Mouse (Mus musculus) brain, adult 2 months (tissue): ENCODE data around the gene Nlrp6.
"Not testable (repeated sequence)": the region's sequence is repeated elsewhere in the genome, so short reads cannot be mapped to it uniquely, and the experiment has no call there.

Experiments used
- DNase-seq: peaks from one replicate; pipeline ENCODE4 v3.0.0; 2011; ENCODE audit warnings: low read depth, low spot score

Gene Nlrp6

GRCm38 (mm10) chr7:140949824-140950530 lies 29.3 kb downstream of the Nlrp6 start, which contains the start of gene Ifitm5:
Gene Ifitm5 (minus strand): TSS chr7:140950291.
- DNase-seq: no peak

DNA sequence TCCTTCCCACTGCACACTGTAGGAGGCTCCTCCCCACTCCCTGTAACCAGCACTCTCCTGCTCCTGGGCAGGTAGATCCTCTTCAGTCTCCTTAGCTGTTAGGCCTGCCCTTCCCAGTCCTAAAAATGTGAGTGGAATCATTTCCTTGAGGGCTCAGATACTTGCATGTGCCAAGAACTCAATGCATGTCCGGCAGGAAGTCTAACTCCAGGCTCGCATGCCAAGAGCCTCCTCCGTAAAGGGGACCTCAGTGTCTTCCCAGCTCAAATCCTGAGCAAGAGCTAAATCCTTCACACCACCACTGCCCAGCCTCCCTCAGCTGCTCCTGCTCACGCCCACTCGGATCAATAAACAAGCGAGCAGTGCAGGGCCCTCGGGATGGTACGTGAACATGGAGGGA lies 30.3 kb downstream of the Nlrp6 start:
- DNase-seq: no peak

DNA sequence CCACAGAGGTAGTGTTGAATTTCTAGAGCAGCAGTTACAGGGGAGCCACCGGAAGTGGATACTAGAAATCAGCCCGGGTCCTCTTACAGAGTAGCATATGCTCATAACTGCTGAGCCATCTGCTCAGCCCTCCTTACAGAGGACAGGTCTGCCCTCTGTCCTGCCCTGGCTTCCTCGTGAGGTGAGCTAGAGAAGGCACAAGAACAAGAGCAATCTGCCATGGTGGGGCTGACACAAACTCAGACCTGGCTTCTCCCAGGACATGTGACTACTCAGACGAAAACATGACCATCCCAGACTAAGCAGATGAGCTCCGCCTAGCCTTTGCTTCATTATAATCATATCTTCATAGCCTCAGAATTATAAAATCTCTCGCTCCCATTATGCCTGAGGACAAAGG lies 31.1 kb downstream of the Nlrp6 start:
- no peak for DNase-seq

GRCm38 (mm10) chr7:140952441-140952840 lies 31.7 kb downstream of the Nlrp6 start:
- DNase-seq: no peak

DNA sequence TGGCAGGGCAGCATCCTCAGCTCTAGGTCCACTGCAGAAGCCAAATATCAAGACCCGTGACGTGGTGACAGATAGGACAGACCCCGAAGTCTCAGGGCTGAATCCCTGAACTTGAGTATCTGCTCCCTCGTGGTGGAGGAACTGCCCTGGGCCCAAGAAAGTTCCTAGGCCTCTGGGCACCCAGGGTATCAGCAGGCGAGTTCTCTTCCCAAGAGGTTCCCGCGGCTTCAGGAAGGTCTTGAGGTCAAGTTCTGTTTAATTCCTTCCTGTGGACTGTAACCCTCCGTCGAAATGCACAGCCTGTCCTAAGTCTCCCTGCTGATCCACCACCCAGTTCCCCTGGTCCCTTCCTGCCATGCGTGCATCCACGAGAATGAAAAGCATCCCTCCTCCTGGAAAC lies 32.4 kb downstream of the Nlrp6 start:
- no peak for DNase-seq

- no peak for DNase-seq
Observed at GRCm38 (mm10) chr7:140953800-140954732, 33.4 kb downstream of the Nlrp6 start.

DNA sequence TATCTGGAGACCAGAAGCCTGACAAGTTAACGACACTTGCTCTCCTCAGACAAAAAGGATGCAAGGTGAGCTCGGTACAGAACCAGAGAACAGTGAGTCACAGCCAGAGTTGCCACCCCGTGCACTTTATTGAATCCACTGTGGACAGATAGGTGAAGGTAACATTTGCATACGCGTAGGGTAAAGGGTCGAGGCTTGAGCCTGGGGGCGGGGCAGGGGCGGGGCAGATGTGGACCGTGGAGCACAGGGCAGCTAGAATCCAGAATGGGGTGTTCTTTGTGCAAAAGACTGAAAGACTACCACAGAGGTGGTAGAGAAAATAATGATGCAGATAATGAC lies 34.0 kb downstream of the Nlrp6 start:
- no peak for DNase-seq

DNA sequence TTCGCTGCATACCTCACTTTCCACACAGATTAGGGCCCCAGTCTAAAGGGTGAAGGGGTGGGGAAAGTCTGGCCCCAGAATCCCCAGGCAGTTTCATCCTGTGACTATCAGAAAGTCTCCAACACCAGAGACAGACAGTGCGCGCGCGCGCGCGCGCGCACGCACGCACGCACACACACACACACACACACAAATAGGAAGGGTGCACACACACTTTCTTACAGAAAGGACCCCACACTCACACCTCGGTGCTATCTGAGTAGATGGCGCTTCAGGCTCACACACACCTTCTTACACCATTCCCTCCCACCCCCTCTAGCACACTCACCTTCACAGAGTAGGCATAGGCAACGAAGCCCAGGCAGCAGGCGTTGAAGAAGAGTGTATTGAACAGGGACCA lies 34.6 kb downstream of the Nlrp6 start:
- DNase-seq: no peak

- peak; percentile 83 for DNase-seq
Observed at GRCm38 (mm10) chr7:140955758-140956555, 35.3 kb downstream of the Nlrp6 start, which contains the start of the genes Gm45717 and Ifitm2. Gene Gm45717 (minus strand): TSS chr7:140955937. Gene Ifitm2 (minus strand): TSS chr7:140955987.

DNA sequence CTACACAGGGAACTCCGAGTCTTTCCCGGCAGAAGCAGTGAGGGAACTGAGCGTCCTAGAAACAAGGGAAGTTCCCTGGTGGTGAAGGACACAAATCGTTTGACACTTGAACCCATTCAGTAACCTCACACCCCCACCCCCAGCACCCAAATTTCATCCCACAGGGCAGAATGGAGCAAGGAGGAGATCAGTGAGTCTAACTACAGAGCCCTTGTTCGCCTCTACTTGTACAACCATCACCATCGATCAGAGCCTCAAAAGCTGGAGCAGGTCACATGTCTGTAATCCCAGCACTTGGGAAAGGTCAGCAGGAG lies 35.8 kb downstream of the Nlrp6 start:
- DNase-seq: no peak

DNA sequence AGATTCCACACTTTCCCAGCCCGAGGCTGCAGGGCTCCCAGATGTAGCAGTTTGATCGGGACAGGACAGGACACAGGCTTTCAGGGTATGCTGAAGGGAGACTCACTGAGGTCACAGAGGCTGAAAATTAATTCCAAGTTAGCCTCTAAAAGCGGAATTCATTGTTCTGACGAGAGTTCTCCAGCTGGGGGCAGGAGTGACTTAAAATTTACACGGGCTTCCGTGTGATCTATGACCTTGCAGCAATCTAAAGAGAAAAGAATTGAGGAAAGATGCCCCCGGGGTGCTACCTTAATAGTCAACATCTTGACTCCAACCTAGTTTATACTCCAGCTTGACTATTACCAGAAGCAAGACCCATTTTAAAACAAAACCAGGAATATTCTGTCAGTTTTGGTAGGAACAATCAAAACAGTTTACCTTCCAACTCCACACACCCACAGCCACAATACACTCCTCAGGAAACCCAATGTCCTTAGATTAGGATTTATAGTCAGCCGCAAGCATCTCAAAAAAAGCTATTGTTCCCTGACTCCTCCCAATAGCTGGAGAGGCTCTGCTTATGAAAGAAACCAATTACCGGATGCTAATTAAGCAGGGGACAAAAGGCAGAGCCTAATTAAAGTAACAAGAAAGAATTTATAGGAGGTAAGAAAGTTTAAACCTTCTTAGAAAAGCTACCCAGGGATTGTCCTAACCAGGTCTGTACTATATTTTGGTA lies 38.6 kb downstream of the Nlrp6 start:
- peak; percentile 57 for DNase-seq

DNA sequence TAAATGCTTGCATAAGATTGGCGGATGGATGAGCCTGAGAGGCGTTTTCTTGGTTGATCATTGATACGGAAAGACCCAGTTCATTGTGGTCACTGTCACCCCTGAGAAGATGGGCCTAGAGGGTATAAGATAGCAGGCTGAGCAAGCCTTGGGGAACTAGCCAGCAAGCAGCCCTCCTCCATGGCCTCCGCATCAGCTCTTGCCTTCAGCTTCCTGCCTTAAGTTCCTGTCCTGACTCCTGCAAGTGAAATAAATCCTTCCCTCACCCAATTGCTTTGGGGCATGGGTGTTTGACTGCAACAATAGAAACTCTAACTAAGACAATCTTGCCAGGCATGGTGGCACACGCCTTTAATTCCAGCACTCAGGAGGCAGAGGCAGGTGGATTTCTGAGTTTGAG lies 39.3 kb downstream of the Nlrp6 start:
- DNase-seq: no peak

DNA sequence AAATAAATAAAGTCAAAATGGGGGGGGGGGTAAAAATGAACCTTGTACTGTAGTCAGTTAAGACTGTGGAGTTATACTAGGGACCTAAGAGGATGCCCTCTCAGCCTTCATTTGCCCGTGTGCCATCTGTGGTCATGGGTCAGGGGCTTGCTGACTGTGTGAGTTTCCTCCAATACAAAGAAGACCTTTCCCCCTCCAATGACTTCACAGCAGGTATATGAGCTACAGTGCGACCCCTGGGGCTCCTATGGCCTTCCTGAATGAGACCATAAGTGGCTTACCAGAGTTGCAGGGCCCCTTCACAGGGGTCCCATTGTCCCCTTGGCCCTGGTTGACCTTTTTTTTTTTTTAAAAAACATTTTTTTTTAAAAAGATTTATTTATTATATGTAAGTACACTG lies 40.7 kb downstream of the Nlrp6 start:
- DNase-seq: no peak

GRCm38 (mm10) chr7:140962733-140963132 lies 42.0 kb downstream of the Nlrp6 start:
- no peak for DNase-seq

DNA sequence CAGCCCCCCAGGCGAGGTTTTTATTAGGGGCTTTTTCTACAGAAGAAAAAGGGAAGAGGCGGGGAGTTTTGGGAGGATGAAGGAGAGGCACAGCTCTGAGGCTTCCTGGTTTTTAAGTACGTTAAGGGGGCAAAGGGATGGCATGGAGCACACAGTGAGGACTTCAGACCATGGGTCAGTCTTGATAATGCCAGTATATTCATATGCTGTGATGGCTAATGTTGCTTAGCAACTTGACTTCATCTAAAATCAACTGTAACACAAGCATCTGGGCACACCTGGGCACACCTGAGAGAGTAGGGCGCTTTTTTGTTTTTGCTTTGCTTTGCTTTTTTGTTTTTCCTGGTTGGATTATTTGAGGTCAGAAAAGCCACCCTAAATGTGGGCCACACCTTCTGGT lies 46.2 kb downstream of the Nlrp6 start, which contains the start of gene Ifitm1:
Ifitm1 (plus strand) TSS at position 301 of the 400 bp plus-strand sequence.
- no peak for DNase-seq

DNA sequence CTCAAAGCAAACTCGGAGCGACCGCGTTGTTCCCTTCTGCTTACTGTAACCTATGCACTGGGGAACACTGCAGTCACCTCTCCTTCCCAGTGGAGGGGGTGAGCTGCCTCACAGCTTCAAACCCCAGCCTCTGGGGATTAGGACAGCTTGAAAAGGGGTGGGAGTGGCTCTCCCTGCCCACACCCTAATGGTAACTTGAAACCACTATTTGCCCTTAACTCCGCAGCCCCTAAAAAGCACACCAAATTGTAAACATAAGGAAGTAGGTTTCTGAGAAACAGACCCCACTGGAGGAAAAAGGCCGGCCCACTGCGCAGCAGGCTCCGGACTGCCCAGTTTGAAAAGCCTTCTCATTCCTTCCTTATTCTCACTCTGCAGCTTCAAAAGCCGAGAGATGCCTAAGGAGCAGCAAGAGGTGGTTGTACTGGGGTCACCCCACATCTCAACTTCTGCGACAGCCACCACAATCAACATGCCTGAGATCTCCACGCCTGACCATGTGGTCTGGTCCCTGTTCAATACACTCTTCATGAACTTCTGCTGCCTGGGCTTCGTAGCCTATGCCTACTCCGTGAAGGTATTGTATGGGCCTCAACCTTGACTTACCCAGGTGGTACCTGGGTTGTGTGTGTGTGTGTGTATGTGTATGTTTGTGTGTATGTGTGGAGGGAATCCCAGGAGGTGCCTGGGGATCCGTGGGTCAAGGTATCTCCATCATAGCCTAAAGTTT lies 47.3 kb downstream of the Nlrp6 start:
- no peak for DNase-seq

GRCm38 (mm10) chr7:140968710-140969109 lies 48.0 kb downstream of the Nlrp6 start:
- not testable (repeated sequence) for DNase-seq

DNA sequence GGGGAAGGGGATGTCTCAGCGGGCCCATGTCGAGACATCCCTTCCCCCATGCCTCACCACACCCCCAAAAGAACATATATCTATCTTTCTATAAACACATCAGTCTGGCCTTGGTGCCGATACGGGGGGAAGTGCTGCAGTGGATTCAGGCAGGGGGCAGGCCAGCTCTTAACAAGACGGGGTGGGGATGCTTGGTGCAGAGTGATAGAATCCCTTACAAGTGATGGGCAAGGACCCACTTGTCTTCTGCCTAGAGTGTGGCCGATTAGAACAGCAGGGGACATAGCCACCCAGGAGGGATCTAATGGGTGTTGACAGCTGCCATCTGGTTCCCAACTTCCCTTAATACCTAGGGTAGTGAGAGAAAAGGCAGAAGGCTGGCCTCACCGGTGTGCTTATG lies 50.2 kb downstream of the Nlrp6 start:
- no peak for DNase-seq

DNA sequence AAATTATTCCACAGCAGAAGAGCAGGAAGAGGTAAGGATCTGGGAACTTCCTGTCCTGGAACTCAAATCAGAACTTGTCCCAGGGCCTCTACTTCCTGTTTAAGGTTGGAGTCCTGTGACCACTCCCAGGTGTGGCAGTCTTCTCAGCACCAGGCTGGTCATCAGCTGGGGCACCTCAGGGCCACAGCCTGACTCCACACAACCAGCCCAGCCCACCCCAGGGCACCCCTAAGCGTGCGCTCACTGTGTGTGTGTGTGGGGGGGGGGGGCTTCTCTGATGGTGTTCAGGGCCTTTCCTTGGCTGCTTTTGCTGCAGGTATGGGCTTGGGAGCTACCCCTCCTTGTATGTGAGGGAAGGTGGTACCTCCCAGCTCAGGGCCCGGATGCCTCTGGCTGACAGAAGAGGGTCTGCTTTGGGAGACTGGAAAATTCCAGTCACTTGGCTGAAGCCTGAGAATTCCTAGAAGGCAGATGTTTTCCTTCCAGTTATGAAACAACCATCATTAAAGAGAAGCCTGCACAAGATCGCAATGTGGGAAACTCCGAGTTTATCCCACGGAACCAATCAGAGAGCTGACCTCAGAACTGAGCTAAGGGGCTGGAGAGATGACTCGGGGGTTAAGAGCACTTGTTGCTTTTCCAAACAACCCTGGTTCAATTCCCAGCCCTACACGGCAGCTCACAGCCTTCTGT lies 50.9 kb downstream of the Nlrp6 start:
- DNase-seq: no peak
